Mouse (Mus musculus): ENCODE measurements around the gene Man1a.

Man1a gene

DNA sequence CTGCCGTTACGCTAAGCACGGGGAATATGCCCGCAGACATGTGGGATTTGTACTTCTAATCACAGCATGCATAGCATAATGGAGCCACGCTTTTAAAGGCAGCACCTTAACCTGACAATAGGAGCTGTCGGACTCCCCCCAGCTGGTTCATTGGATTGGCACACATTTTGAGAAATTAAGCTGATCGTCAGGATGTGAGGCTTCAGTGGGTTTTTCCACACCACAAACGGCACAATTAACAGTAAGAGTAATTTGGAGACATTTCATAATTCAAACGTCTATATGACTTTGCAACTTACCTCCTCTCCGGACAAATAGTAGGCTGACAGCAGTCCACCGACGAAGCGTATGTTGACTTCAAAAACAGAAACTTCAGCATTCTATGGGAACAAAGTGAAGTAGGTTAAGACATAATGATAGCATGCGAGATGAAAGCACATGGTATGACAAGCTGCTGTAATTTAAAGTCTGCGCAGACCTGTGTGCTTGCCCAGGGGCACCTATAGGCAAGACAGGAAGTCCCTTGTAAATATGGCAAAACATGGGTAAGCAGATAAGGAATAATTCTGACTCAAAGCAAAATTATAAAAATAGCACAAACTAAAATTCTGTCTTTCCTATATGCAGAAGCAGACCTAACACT is 62.2 kb downstream of the Man1a start:
- no peak for DNase-seq (ENCODE audit: low spot score in 2 of 2)

DNA sequence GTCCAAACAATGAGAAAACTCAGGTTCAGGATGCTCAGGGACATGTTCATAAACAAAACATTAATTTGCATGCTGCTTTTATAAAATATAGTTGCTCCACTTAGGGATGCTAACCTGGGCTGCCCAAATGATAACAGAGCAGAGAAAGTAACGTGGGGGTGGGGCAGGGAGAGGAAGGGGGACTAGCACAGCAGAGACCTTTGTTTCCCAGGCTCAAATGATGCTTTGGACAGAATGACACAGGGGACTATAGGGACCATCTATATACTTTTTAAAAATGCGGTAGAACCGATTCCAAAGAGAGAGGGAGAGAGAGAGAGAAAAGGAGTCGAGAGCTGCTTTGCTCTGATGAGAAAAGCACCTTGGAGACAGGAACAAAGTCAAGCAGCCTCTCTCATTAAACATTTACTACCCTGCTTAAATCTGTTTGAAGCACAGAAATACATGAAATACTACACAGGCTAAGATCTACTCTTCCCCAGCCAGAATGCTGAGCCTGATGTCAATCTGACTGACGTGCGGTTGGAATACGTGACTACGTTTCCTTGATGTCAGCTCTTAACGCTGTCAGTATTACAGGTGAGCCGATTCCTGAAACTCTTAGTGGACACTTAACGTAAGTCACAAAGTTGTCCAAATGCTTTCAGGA is 63.1 kb downstream of the Man1a start:
- DNase-seq (ENCODE audit: low spot score in 2 of 2), result no peak

DNA sequence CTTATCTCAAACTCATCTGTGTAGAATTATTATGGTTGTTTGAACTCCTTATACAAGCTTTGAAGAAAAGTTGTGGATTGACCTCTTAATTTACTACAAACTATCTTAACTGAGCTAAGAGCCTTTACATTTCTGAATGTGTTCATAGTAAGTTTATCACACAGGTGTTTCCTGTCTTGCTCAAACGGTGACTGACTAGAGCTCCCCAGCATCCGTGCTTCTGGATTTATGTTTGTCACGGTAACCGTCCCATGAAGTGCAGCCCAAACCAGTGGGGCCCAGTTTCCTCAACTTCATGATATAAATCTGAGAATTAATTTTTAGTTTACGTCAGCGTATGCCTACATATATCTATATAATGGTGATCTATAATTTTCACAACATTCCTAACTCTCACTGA is 67.3 kb downstream of the Man1a start:
- DNase-seq (ENCODE audit: low spot score in 2 of 2), result no peak

DNA sequence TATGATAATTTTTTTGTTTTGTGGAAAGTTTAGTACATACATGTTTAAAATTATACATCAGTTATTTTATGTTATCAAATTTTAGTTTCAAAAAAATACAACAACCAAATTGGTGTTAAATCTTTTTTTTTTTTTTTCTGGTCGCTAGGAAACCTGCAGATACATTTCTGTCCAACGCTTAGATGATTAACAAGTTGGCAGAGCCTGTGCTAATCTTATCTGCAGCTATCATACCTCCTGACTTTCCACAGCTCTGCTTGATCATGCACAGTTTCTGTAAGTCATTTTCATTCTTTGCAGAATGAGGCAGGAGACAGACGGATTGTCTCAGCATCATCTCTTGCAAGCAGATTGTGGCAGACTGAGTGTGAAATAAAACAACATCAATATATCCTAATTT is 69.5 kb downstream of the Man1a start:
- no peak for DNase-seq (ENCODE audit: low spot score in 2 of 2)

DNA sequence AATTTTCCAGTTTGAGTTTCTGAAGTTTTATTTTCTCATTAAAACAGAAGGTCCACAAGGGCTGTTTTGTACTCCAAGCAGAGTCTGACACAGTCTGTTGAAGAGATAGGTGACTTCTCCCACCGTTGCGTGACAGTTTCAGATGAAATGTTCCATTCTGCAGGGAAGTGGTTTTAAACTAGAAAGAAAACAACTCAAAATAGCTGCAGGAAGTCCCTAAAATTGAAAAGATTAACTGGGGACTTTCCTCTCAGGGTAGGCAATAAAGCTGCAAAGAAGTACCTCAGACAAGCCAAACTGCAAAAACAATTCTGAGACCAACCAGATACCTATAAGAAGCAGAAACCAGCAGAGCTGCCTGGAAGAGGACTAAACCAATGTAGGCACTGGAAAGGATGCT is 70.6 kb downstream of the Man1a start:
- no peak for DNase-seq (ENCODE audit: low spot score in 2 of 2)

DNA sequence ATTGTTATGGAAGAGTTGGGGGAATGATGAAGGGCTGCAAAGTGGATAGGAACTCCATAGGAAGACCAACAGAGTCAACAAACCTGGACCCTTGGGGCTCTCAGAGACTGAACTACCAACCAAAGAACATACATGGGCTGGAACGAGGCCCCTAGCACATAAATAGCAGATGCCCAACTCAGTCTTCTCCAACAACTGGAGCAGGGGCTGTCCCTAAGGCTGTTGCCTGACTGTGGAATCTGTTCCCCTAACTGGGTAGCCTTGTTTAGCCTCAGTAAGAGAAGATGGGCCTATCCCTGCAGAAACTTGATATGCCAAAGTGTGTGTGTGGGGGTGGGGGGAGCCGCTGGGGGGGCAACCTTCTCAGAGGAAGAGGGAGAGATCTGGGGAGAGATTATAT is 73.5 kb downstream of the Man1a start:
- no peak for DNase-seq (ENCODE audit: low spot score in 2 of 2)

DNA sequence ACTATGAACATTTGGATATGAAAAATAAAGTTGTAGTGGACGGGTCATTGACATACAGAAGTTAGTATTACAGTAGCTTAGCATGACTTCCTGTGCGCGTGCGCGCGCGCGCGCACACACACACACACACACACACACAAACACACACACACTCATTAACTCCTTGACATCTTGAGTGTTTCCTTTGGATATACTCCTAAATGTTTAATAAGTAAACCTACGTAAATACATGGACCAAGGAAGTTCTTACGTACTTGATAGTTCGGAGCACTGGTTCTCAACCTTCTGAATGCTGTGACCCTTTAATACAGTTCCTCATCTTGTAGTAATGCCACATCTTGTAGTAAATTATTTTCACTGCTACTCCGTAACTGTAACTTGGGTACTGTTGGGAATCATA is 79.1 kb downstream of the Man1a start:
- DNase-seq (ENCODE audit: low spot score in 2 of 2), result no peak

DNA sequence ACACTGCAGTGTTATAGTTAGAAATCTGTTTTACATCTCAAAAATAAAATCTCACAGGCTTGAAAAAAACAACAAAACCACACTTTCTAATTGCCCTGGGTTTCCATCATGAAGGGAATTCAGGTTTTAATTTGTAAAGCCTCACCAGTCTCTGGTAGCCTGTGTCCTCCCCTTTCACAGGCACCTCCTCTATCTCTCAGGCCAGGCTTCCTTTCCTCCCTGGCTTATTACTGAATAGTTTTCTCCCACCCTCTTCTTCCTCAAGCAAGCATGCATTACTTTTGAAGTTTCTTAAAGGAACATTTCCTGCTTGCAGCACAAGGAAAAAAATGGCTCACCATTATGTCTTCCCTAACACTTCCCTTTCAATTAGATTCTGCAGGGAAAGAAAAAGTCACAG is 80.2 kb downstream of the Man1a start:
- no peak for DNase-seq (ENCODE audit: low spot score in 2 of 2)

DNA sequence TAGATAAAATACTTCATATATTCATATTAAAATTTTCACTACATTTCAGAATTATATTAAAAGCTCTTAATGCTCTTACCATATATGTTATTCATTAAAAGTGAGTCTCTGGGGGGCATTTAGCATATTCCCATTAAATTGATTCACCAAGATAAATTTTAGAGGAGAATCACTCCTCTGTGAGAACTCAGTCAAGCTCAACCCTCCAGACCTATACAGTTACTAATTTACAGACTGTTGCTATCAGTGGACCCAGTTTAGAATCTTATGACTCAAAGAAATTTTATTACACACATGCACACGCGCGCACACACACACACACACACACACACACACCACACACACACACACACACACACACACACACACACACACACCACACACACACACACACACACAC is 81.8 kb downstream of the Man1a start:
- DNase-seq (ENCODE audit: low spot score in 2 of 2), result no peak

DNA sequence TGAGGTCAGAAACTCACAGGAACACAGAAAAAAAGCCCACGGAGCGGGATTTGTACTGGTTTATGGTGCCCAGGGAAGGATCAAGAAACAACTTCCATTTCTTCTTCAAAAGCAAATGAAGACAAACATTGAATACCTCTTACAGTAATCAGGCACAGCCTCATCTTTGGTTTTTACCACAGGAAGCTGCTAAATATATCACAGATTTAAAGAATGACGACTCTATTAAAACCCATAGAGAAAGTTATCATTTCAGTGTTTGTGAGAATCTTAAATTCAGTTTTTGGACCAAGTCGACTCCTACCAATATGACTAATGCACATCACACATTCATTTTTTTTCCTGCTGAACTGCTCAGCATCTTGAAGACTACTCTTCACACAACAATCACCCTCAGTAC is 86.0 kb downstream of the Man1a start:
- DNase-seq (ENCODE audit: low spot score in 2 of 2), result no peak

DNA sequence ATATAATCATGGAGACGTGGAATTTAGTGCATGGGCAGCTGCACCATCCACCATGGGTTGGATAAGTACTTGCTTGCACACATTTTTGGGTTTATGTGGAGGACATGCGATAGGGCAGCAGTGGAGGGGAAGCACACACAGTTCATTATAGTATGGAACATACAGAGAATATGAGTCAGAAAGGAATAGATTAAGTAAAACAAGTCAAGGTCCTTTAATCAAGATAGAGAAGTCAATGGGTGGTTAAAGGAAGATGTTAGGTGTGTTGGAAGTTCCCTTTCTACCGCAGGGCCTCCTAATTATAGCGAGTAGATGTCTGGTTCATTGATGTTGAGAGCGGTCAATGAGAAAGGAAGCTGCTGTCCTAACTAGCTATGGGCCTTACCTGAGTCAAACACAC is 91.5 kb downstream of the Man1a start:
- DNase-seq (ENCODE audit: low spot score in 2 of 2), result no peak

DNA sequence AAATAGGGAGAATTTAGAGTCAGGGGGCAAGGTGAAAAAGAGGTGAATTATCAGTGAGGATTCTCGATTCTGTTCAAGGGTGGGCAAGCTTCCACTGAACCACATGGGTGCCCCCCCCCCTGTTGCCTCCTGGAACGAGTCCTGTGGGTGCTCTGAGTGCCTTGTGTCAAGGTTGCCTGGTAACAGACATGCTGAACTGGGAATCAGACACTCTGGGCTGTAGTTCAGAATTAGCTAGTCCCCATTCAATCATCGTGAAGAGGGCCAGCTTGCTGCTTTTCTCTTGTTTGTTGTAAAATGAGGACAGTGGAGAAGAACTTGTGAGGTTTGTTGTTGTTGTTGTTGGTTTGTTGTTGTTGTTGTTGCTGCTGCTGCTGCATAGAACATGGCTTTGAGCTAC is 92.3 kb downstream of the Man1a start:
- no peak for DNase-seq (ENCODE audit: low spot score in 2 of 2)

DNA sequence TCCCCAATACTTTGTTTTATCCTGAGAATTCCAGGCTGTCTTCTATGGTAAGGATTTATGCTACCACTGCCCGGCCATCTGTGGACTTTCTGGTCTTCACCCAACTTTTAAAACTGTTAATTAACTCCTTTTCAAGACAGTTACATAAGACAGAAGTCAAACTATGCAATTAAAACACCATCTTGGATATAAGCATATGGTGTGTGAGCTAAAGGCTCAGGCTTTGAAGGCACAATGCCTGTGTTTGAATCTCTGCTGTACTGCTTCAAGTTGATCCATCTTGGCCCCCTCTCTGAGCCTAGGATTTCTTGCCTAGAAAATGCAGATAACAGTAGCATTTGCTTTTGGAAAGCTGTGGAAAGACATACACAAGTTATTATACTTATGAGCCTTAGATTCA is 97.8 kb downstream of the Man1a start:
- no peak for DNase-seq (ENCODE audit: low spot score in 2 of 2)

DNA sequence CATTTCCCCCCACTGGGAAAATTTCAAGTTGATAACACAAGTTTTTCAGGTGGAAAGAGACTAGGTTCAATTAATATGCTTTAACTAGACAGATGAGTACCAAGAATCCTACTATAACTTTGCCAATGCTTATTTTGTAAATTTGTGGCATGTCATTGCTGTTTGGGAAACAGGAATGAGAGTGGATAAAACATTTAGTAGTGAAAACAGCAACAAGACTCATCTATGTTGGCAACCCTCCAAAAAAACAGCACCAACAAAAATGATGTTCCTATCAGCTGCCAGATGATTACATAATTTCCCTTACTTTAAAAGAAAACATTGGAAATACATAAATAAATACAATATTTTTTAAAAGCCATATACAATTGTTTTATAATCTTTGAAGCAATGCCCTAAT is 102.2 kb downstream of the Man1a start:
- DNase-seq (ENCODE audit: low spot score in 2 of 2), result no peak

DNA sequence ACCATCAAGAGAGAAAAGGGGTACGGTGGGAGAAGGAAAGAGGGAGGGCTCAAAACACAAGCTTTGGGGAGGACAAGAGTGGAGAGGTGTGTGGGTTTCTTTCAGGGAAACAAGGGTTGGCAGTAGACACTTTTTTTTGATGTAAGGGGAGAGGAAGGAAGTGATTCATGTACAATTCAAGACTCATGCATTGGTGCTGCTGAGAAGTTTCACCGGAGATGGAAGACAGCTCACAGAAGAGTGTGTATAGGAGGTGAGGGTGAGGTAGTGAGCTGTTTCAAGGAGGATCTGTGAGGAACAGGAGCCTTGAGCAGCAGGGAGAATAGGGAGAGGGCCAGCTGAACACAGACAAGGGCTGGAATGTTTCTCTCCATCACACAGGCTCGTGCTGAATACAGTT is 116.7 kb downstream of the Man1a start:
- DNase-seq (ENCODE audit: low spot score in 2 of 2), result no peak

DNA sequence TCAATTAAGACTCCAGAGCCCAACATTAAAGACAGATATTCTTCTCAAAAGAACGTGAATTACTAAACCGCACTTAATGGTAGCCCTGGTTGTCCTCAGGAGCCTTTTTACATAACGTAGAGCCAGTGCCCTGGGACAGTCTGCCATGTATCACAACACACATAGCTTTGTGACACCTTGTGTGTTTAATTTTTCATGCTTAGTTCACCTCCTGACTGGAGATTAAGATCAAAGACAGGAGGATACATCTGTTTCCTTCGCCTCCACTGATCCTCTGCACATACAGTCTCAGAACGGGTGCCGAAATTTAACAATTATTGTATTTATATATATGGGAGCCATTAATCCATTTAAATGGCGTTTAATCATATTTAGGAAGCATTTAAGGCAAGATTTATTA is 134.8 kb downstream of the Man1a start:
- DNase-seq (ENCODE audit: low spot score in 2 of 2), result no peak

DNA sequence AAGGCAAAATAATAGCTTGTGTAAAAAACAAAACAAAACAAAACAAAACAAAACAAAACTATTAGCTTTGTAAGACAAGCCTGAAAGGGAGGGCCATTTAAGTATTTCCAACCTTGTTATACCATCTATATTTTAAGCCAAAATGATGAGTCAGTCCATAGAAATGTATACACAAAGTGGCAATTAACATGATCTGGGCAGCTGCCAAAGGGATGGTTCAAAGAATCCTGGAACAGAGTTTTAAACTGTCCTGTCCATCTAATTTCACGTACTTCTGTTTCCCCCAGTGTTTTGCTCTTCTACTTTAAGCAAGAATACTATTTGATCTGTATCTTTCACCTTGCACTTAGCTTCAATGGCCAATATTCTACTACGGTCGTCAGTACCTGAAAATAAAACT is 138.2 kb downstream of the Man1a start:
- DNase-seq (ENCODE audit: low spot score in 2 of 2), result no peak

DNA sequence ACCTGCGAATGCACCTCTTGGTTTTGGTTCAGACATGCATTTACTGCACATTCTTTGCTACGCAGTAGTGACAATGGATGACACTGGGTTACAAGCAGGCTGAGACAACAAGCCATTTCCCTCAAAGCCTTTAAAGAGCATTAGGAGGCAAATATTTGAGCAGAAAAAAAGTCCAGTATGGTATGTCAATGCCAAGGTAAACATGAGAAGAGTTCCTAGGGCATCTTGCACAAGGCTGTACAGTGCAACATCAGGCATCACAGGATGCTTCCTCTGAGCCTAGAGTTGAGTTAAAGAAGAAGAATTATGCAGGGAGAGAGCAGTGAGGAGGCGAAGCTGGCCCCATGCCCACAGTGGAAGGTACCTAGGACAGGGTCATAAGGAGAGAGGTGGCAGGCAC is 140.3 kb downstream of the Man1a start:
- DNase-seq (ENCODE audit: low spot score in 2 of 2), result no peak

DNA sequence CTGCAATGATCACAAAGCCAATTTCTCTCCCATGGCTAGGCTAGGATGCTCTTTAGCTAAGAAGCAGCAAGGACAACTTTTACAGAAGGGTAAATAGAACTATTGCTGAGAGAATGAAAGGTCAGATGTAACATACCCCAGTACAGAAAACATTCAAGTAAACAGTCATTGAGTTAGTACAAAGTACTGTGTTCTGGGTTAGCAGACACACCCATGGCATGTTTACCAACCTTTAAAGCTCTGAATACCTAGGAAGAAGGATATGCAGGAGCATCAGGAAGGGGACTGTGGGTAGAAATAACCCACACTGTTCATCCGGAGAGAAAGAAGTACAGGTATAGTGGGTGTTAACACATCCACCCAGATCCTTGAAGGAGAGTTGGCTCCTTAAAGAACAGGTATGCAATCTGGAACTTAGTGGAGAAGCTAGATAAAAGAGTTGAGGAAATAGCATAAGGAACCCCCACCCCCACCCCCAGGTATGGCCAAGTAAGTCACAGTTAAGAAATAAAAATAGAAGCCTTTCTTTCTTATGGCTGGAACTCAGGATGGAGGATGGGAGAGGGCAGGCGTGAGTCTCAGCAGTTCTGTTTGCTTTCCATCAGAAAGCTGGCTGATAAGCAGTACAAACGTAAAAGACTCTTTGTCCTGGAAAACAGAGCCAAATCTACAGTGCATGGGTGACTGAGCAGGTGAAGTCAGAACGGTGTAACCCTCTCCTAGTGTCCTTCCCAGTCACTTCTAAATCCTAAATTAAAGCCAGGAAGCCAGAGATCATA is 146.5 kb downstream of the Man1a start:
- DNase-seq (ENCODE audit: low spot score in 2 of 2), result no peak

DNA sequence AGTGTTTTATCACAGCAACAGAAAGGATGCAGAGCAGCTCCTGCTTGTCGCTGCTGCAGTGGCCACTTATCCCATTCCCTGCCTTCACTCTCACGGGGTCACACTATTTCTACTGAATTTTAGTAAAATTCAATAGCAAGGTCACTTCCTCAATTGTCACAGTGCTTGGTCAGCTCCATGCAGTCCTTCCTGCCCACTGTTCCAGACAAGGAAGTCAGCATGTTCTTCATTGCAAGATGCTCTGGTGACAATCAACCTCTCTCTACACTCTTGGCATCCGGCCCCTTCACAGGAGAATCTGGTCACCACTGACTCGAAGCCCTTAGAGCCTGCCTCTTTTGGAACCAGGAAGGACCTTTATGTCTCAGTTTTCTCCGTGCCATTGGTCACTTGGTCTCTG is 148.5 kb downstream of the Man1a start:
- DNase-seq (ENCODE audit: low spot score in 2 of 2), result no peak

DNA sequence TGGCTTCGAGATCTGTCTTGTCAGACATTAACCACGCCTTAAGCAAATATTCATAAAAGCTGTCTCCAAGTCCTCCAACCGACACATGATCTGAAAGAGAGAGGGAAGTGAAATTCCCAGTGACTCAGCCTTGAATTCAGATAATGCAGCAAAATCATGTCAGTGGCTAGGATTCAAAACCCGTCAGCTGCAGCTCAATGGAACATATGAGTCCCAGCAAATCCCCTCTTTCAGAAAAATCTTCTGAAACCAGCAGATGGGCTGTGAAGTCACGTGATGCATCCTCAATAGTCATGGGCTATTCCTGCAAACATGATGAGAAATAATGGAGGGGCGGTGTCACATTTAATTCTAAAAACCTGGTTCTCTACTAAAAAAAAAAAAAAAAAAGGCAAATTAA is 151.0 kb downstream of the Man1a start:
- peak in 1 of 2 experiments; percentile 9 for DNase-seq (ENCODE audit: low spot score in 2 of 2)

DNA sequence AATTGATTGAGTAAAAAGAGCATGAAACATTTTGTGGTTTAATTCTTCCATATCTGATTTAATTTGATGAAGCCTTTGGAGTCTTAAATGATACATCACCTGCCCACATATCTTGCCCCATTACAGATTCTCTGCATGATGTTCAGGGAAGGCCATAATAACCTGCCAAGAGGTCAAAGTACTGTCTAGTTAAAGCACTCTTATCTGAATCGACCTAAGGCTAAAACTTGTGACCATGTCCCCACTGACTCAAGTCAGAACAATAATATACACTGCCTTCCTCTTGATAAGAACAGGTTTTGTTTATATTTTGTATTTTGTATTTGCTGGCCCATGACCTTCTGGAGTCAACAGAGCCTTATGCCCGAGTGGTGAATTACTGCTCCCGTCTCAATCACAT is 154.2 kb downstream of the Man1a start:
- no peak for DNase-seq (ENCODE audit: low spot score in 2 of 2)

DNA sequence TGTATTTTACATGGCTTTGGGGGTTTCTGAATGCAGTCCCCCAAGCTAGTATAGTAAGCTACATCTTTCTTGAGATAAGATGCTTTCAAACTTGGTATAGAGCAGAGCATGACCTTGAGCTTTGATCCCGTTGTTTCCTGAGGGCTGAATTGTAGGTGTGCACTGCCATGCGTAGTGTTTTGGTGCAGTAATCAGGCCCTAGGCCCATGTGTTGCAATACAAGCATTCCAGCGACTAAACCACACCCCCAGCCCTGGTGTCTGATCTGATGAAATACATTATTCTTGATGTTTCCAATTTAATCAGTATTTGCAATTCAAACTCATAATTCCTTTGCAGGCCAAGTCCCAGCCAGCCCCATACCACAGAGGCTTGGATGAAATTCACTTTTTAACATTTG is 158.9 kb downstream of the Man1a start:
- DNase-seq (ENCODE audit: low spot score in 2 of 2), result no peak

Measured in right cerebral cortex, postnatal 36 days (tissue).